Mouse (Mus musculus) spleen, adult 2 months (tissue): ENCODE results near the gene Adamts3. TPM values are rescaled to one million over a fixed set of nuclear protein-coding genes. Genes with fewer than 3 reads are reported as not detected.

Source experiments
- DNase-seq, 2 experiments: peaks; one replicate each; pipeline versions ENCODE4 v3.0.0 to v3.0.0-alpha.2; 2012 to 2021; ENCODE audit warnings: low spot score in 2 of 2, low read depth in 1 of 2
- H3K27ac ChIP-seq: fragments of 200-500 bp; 2 replicates; pipeline ENCODE4 v1.5.1; 2012; ENCODE audit warnings: low read length, inconsistent platforms; ENCODE audit not compliant: insufficient read depth
- H3K27me3 ChIP-seq: fragments of 200-500 bp; 2 replicates; pipeline ENCODE4 v1.6.1; 2012; ENCODE audit warnings: mild to moderate bottlenecking, moderate library complexity, low read length, inconsistent platforms; ENCODE audit not compliant: control insufficient read depth, insufficient read depth
- H3K36me3 ChIP-seq: fragments of 200-500 bp; 2 replicates; pipeline ENCODE4 v1.6.1; 2012; ENCODE audit warnings: mild to moderate bottlenecking, low read length, inconsistent platforms; ENCODE audit not compliant: control insufficient read depth, insufficient read depth
- H3K4me1 ChIP-seq: fragments of 200-500 bp; 2 replicates; pipeline ENCODE4 v1.6.1; 2011; ENCODE audit warnings: inconsistent platforms; ENCODE audit not compliant: control insufficient read depth, insufficient read depth, insufficient read length
- H3K4me3 ChIP-seq: fragments of 200-500 bp; 2 replicates; pipeline ENCODE4 v1.5.1; 2011; ENCODE audit warnings: mild to moderate bottlenecking, inconsistent platforms; ENCODE audit not compliant: insufficient read depth, insufficient read length; ENCODE audit errors: extremely low read depth
- CTCF ChIP-seq: fragments of 200-500 bp; IDR thresholded peaks from 2 replicates; pipeline ENCODE4 v1.5.1; 2011; ENCODE audit warnings: mild to moderate bottlenecking, inconsistent platforms; ENCODE audit not compliant: insufficient read depth, insufficient read length, insufficient replicate concordance; ENCODE audit errors: extremely low read depth
- POLR2A ChIP-seq: fragments of 200-500 bp; IDR thresholded peaks from 2 replicates; pipeline ENCODE4 v1.6.1; 2011; ENCODE audit warnings: low read depth, low read length, inconsistent platforms
- WGBS: fragments of 180-500 bp; shearing (Covaris S2); methylation state at CpG from one replicate; pipeline ENCODE4 v1.1.7; 2018; 5-methylcytosine and 5-hydroxymethylcytosine counted together
- polyA plus RNA-seq: library from polyadenylated mRNA; depleted of rRNA; stranded (reverse); fragments of >200 nt; gene quantifications from 2 replicates; pipeline ENCODE4 v1.2.3, GENCODE M21; 2012

Gene Adamts3
- polyA plus RNA-seq, 1 experiment, result 0.40 TPM

DNA sequence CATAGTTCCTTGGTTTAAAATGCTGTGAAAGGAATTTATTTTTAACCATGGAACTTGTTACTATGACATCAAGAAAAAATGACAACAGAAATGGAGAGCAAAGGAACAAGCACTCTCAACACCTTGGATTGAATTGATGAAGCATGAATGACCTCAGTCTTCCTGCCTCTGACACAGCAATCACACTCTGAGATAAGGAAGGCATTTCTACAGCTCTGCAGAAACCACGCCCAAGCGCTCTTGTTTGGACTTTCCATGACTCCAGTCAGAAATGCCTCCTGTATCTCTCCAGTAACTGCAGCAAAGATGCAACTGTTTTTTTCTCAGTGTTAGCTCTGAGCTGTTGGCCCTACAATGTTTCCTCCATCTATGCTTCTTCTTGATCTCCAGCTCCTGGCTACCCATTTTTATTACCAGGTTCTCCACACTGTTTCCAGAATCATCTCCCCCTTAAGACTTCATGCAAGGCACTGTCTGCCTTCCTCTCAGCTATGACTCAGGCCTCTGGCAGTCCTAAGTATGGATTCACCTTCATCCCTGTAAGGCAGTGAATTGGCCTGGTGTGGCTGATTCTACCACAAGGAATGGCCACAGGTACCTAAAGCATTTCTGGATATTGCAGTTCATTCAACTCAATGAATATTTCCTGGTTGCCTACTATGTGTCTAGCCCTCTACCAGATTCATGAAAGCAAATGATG lies 134.8 kb downstream of the Adamts3 start:
- no peak for TF ChIP-seq CTCF
- no peak for TF ChIP-seq POLR2A
- 86% methylated on average over 2 of the region's 2 CpGs for WGBS

DNA sequence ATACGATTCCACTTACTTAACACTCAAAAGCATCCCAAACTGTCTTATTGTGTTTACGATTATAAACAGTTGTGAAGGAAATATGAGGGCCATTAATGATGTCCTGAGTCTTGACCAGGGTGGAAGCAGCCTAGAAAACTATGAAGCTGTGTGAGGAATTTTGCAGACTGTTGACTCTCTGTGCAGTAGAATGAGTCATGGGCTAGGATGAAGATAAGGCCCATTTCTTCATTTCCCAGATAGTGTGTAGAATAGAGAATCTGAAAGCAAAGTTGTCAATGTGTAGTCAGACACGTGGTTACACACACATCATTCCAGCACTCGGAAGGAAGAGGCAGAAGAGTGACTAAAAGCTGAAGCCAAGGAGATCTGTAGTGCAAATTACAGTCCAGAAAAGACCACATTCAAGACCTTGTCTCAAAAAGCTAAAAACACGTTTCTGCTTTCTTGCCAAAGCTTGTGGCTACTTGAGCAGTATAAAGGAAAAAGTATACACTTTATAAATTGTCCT lies 135.9 kb downstream of the Adamts3 start:
- H3K4me1 ChIP-seq, result no peaks in the 10 kb centered on the region
- no peak for TF ChIP-seq POLR2A
- TF ChIP-seq CTCF, result no peak
- H3K4me3 ChIP-seq, result no peak overlapping the region
- WGBS, result 83% methylated on average over 5 of the region's 5 CpGs
- no peak for DNase-seq
- no peaks in the 10 kb centered on the region for H3K36me3 ChIP-seq
- no peaks in the 10 kb centered on the region for H3K27me3 ChIP-seq
- no peak overlapping the region for H3K27ac ChIP-seq

More for the DNA sequence above, 134.8 kb downstream of the Adamts3 start:
- no peaks in the 10 kb centered on the region for H3K27me3 ChIP-seq
- H3K4me3 ChIP-seq, result no peak overlapping the region
- no peak overlapping the region for H3K27ac ChIP-seq
- no peaks in the 10 kb centered on the region for H3K4me1 ChIP-seq
- DNase-seq, result no peak
- no peaks in the 10 kb centered on the region for H3K36me3 ChIP-seq

DNA sequence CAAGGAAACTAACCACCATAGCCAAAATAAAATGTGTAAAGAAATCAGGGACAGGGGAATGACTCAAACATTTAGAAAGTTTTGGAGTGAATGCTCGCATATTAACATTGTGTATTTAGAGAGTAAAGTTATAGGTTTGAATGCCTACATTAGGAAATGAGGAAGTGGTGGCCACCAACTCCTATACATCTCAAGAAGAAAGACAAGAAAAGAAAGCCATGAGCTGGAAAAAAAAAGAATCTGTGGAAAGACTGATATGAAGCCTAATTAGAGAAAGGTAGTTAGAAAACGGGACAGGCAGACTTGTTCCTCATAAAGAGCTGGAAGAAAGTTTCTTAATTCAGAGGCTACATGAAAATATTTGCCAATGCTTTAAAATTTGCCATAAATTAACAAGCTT lies 138.0 kb downstream of the Adamts3 start:
- Histone ChIP-seq H3K36me3 (no peaks in the 10 kb centered on the region), H3K4me1 (no peaks in the 10 kb centered on the region), H3K27ac (no peak overlapping the region), H3K4me3 (no peak overlapping the region), H3K27me3 (no peaks in the 10 kb centered on the region)
- DNase-seq, result no peak
- 82% methylated on average over 2 of the region's 2 CpGs for WGBS
- TF ChIP-seq POLR2A, result no peak
- TF ChIP-seq CTCF, result no peak

DNA sequence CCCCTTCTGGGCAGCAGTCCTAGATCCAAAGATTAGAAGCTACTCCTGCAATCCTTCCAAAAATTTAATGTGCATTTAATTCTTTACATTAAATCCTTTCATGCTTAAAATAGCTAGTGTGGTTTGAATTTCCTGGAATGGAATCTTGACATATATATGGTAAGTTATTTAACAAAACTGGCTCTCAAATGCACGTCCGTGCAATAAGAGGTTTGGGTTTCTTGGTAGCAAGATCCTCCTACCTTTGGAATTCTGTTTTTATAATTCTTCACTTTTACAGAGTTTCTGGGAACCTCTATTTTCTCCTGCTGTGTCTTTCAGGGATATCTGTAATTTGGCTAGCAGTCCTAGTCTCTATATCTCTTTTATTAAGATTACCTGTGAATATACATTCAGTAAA lies 148.4 kb downstream of the Adamts3 start:
- Histone ChIP-seq H3K36me3 (no peaks in the 10 kb centered on the region), H3K4me1 (no peaks in the 10 kb centered on the region), H3K27ac (no peak overlapping the region), H3K27me3 (no peaks in the 10 kb centered on the region), H3K4me3 (no peak overlapping the region)
- no peak for DNase-seq
- no peak for TF ChIP-seq POLR2A
- no peak for TF ChIP-seq CTCF
- WGBS, result 86% methylated on average over 2 of the region's 2 CpGs

DNA sequence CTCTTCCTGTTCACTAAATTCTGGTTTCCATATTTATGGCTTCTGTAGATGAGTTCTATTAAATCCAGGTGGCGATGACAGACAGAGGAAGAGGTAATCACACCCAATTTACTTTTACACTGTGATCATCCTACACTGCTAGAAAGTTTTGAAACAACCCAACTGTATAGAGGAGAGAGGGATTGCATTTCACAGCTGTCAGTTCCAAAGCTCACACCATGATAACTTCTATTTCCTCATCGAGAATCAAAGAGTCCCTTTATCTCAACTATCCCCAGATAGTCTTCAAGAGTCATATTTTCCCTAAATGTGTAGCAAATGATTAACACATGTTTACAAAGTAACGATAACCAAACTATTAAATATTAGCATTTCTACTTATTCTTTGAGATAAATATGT lies 152.7 kb downstream of the Adamts3 start:
- TF ChIP-seq POLR2A, result no peak
- no peaks in the 10 kb centered on the region for H3K27me3 ChIP-seq
- no peaks in the 10 kb centered on the region for H3K4me1 ChIP-seq
- WGBS, result 90% methylated on average over 3 of the region's 3 CpGs
- no peaks in the 10 kb centered on the region for H3K36me3 ChIP-seq
- DNase-seq, result no peak
- no peak overlapping the region for H3K4me3 ChIP-seq
- H3K27ac ChIP-seq, result no peak overlapping the region

DNA sequence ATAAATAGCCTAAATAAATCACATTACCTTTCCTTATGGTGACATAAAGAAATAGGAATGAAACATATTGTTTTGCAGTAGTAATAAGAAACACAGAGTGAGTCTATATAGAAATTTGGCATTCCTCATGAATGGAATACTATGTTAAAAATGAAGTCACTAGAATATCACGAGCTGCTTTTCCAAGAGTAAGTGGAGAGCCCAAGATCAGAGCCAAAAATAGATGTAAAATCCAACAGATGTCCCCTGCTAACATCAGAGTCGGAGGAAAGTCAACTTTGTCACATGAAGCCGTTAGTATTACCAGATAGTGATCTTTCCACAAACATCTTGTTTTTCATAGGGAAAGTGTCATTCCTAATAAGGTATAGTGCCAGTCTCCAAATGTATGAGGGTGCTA lies 155.0 kb downstream of the Adamts3 start:
- Histone ChIP-seq H3K27ac (no peak overlapping the region), H3K4me3 (no peak overlapping the region), H3K4me1 (no peaks in the 10 kb centered on the region), H3K27me3 (no peaks in the 10 kb centered on the region), H3K36me3 (no peaks in the 10 kb centered on the region)
- no peak for DNase-seq
- 72% methylated on average over 3 of the region's 3 CpGs for WGBS
- no peak for TF ChIP-seq POLR2A

DNA sequence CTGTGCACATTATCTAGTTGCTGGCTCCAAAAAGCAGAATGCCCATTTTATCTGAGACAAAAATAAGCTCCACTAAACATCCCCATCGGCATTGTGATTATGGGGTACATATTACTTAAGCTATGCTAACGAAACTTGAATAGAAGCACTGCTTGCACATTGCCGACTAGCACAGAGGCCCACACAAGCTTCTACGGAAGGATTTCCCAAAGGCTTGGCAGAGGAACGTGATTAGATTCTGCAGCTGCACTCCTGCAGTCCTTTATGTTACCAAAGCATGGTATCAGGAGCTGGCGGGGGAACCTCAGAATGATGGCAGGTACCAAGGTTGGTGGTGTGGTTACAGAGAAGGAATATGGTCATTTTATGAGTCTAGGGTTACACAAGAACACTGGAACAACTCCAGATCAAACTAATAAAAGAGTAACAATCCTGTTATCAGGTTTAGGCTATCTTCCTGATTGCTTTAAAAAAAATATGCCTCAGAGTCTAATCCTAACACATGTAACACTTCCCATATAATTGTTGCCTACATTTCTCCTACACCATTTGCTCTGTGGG lies 155.6 kb downstream of the Adamts3 start:
- TF ChIP-seq POLR2A (no peak), CTCF (no peak)
- H3K27ac ChIP-seq, result no peak overlapping the region
- no peak overlapping the region for H3K4me3 ChIP-seq
- no peaks in the 10 kb centered on the region for H3K36me3 ChIP-seq
- H3K4me1 ChIP-seq, result no peaks in the 10 kb centered on the region
- 91% methylated on average over 6 of the region's 6 CpGs for WGBS
- no peaks in the 10 kb centered on the region for H3K27me3 ChIP-seq
- no peak for DNase-seq
